Mouse (Mus musculus): ENCODE data around the gene Slc17a7. TPM values are rescaled to one million over a fixed set of nuclear protein-coding genes. Genes with fewer than 3 reads are reported as not detected.

Gene Slc17a7
- polyA plus RNA-seq, 1 experiment from 2014 or later, result 0.42 TPM

GRCm38 (mm10) chr7:45198435-45198834 lies 34.7 kb downstream of the Slc17a7 start:
- peak; percentile 62; the same call in 1 of the 2 replicates for ATAC-seq (ENCODE audit: low FRiP score)
- H3K27ac ChIP-seq, result no peak overlapping the region
- no peak overlapping the region for H3K4me2 ChIP-seq
- no peaks in the 10 kb centered on the region for H3K9me3 ChIP-seq
- H3K4me3 ChIP-seq, result no peak overlapping the region
- WGBS, result 14% methylated on average over 5 of the region's 5 CpGs
- no peaks in the 10 kb centered on the region for H3K36me3 ChIP-seq
- H3K9ac ChIP-seq, result no peak overlapping the region
- H3K4me1 ChIP-seq (replicated peaks), result peaks cover 5% of the 10 kb centered on the region; the same call in 1 of the 2 replicates
- H3K27me3 ChIP-seq, result peaks cover 26% of the 10 kb centered on the region

GRCm38 (mm10) chr7:45198961-45199360 lies 35.2 kb downstream of the Slc17a7 start:
- Histone ChIP-seq H3K27ac (no peak overlapping the region), H3K4me2 (no peak overlapping the region), H3K9ac (0 out of 2 replicates have a peak overlapping the region, but pooled peaks have one; percentile 6), H3K9me3 (no peaks in the 10 kb centered on the region), H3K36me3 (no peaks in the 10 kb centered on the region), H3K4me3 (no peak overlapping the region), H3K4me1 (replicated peaks) (peaks cover 6% of the 10 kb centered on the region; the same call in 1 of the 2 replicates), H3K27me3 (peaks cover 27% of the 10 kb centered on the region)
- no peak for ATAC-seq (ENCODE audit: low FRiP score)
- 83% methylated on average over 11 of the region's 11 CpGs for WGBS

- Histone ChIP-seq H3K9me3 (no peaks in the 10 kb centered on the region), H3K9ac (no peak overlapping the region), H3K4me2 (no peak overlapping the region), H3K27ac (no peak overlapping the region), H3K27me3 (peaks cover 13% of the 10 kb centered on the region), H3K4me1 (replicated peaks) (peaks cover 10% of the 10 kb centered on the region; the same call in 1 of the 2 replicates), H3K36me3 (no peaks in the 10 kb centered on the region), H3K4me3 (no peak overlapping the region)
- no peak for ATAC-seq (ENCODE audit: low FRiP score)
- WGBS, result 67% methylated on average over 10 of the region's 10 CpGs
Measured at GRCm38 (mm10) chr7:45202654-45203053, 38.9 kb downstream of the Slc17a7 start.

GRCm38 (mm10) chr7:45204380-45205143 lies 40.8 kb downstream of the Slc17a7 start, which contains the start of gene Ccdc155:
Gene Ccdc155, minus strand, starts transcription at chr7:45204892.
- H3K4me1 ChIP-seq (replicated peaks), result peaks cover 5% of the 10 kb centered on the region; the same call in 1 of the 2 replicates
- peak within 1 kb of the TSS; percentile 47 for H3K4me3 ChIP-seq
- peak within 1 kb of the TSS; percentile 88 for H3K27ac ChIP-seq
- H3K4me2 ChIP-seq, result peak within 1 kb of the TSS; percentile 62
- H3K9ac ChIP-seq, result peak within 1 kb of the TSS; percentile 69
- H3K9me3 ChIP-seq, result no peaks in the 10 kb centered on the region
- peak; percentile 97 for ATAC-seq (ENCODE audit: low FRiP score)
- H3K36me3 ChIP-seq, result no peaks in the 10 kb centered on the region
- H3K27me3 ChIP-seq, result peaks cover 20% of the 10 kb centered on the region
- WGBS, result 8% methylated on average over 44 of the region's 44 CpGs

DNA sequence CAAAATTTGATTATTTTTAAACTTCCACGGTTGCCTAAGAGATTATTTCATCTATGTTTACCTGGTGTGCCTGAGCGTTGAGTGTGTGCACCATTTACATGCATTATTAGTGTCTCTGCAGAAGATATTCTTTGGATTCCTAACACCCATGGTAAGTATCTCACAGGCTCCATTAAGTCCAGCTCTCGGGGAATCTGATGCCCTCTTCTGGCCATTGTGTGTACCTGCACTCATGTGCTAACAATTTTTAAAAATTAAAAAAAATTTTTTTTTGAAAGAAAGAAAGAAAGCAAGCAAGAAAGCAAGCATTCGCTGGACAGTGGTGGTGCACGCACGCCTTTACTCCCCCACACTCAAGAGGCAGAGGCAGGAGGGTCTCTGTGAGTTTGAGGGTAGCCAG lies 44.5 kb downstream of the Slc17a7 start:
- 82% methylated on average over 6 of the region's 6 CpGs for WGBS
- no peak overlapping the region for H3K4me2 ChIP-seq
- no peaks in the 10 kb centered on the region for H3K9me3 ChIP-seq
- H3K27ac ChIP-seq, result no peak overlapping the region
- H3K36me3 ChIP-seq, result no peaks in the 10 kb centered on the region
- peaks cover 44% of the 10 kb centered on the region for H3K27me3 ChIP-seq
- no peak overlapping the region for H3K9ac ChIP-seq
- no peak overlapping the region for H3K4me3 ChIP-seq
- no peak for ATAC-seq (ENCODE audit: low FRiP score)
- H3K4me1 ChIP-seq (replicated peaks), result peaks cover 5% of the 10 kb centered on the region; the same call in 1 of the 2 replicates

DNA sequence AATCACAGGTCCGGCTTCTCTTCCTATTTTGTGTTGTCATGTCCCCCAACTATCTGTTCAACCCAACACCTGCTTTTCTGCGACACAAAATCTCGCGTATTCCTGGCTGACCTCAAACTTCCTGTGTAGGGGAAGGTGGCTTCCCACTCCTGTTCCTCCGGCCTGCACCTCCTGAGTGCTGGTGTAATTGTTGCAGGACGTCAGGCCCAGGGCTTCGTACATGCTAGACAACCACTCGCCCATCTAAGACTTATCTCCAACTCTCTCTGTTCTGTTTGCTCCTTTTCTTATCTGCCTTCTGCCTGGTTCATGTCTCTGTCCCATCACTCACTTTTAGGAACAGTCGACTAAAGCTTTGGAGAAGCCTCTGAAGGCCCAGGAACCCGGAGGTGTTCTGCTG lies 47.3 kb downstream of the Slc17a7 start:
- Histone ChIP-seq H3K27ac (no peak overlapping the region), H3K36me3 (no peaks in the 10 kb centered on the region), H3K4me3 (no peak overlapping the region), H3K4me2 (no peak overlapping the region), H3K9ac (no peak overlapping the region), H3K27me3 (peaks cover 43% of the 10 kb centered on the region), H3K9me3 (no peaks in the 10 kb centered on the region), H3K4me1 (replicated peaks) (peaks cover 6% of the 10 kb centered on the region)
- WGBS, result 80% methylated on average over 10 of the region's 10 CpGs
- no peak for ATAC-seq (ENCODE audit: low FRiP score)

DNA sequence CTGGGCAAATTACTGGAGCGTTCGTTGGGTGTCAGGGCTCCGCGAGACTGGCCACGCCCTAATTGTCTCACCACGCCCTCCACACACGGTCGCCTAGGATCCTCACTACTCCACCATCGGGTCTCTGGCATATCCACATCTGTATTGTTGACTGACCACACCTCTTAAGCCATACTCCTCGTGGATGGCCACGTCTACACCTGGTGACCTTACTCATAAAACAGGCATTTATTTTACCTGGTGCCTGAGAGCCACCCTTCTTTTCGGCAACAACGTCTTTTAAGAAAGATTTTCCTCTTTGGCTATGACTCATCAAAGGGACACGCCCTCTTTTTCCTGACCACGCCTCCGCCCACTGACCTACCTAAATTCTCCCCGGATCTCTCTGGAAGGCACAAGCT lies 48.1 kb downstream of the Slc17a7 start, which contains the start of gene Dkkl1:
Dkkl1 (minus strand) TSS at position 297 of the 401 bp plus-strand sequence.
- Histone ChIP-seq H3K27ac (no peak within 1 kb of the TSS), H3K27me3 (peaks cover 41% of the 10 kb centered on the region), H3K9me3 (no peaks in the 10 kb centered on the region), H3K4me2 (peak within 1 kb of the TSS; percentile 21; the same call in 1 of the 2 replicates), H3K36me3 (no peaks in the 10 kb centered on the region), H3K4me1 (replicated peaks) (peaks cover 14% of the 10 kb centered on the region), H3K4me3 (0 out of 2 replicates have a peak within 1 kb of the TSS, but pooled peaks have one; percentile 5), H3K9ac (no peak within 1 kb of the TSS)
- ATAC-seq (ENCODE audit: low FRiP score), result no peak
- WGBS, result 6% methylated on average over 17 of the region's 17 CpGs

- Histone ChIP-seq H3K4me3 (no peak overlapping the region), H3K27me3 (peaks cover 41% of the 10 kb centered on the region), H3K4me1 (replicated peaks) (peaks cover 19% of the 10 kb centered on the region), H3K27ac (no peak overlapping the region), H3K9ac (no peak overlapping the region), H3K36me3 (no peaks in the 10 kb centered on the region), H3K4me2 (no peak overlapping the region), H3K9me3 (no peaks in the 10 kb centered on the region)
- 74% methylated on average over 7 of the region's 7 CpGs for WGBS
- no peak for ATAC-seq (ENCODE audit: low FRiP score)
Measured at GRCm38 (mm10) chr7:45212356-45212755, 48.6 kb downstream of the Slc17a7 start.

- no peak for ATAC-seq (ENCODE audit: low FRiP score)
- Histone ChIP-seq H3K9me3 (no peaks in the 10 kb centered on the region), H3K4me2 (no peak overlapping the region), H3K9ac (no peak overlapping the region), H3K27me3 (peaks cover 41% of the 10 kb centered on the region), H3K4me1 (replicated peaks) (peaks cover 31% of the 10 kb centered on the region), H3K36me3 (no peaks in the 10 kb centered on the region), H3K4me3 (no peak overlapping the region), H3K27ac (no peak overlapping the region)
- WGBS, result 60% methylated on average over 5 of the region's 5 CpGs
Measured at GRCm38 (mm10) chr7:45213708-45214107, 50.0 kb downstream of the Slc17a7 start.

DNA sequence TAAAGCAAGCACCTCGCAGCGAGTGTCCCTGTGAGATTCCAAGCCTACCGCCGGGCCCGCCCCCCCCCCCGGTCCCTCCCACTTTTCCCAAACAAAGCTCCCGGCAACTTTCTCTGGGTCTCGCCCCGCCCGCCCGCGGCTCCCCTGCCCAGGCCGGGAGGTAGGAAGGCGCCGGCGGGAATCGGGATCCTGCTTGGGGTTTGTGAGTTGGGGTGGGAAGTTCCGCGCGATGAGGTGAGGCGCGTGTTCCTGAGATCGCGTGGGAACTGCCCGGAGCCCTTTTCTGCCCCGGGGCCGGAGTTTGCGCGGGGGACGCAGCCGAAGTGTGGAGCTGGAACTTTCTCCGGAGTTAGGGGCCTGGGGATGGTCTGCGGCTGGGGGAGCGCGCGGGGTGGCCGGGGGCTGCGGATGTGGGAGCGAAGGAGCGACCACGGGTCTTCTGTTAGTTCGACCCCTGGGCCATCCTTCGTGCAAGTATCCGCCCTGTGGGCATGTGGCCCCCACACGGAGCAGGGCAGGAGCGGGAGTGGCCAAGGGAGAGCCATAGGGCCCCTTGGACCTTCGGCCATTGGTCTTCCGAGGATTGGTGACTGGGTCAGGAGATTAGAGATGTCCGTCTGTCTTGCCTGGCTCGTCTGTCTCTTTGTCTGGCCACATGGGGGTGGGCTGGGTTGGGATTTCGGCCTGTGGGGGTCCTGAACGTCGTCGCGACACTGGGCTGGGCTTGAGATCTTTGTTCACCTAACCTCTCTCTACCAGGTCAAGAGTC lies 52.1 kb downstream of the Slc17a7 start, which contains the start of gene Tead2:
Tead2 (plus strand) TSS at position 81 of the 769 bp plus-strand sequence.
- H3K9ac ChIP-seq, result peak within 1 kb of the TSS; percentile 84
- H3K27me3 ChIP-seq, result peaks cover 21% of the 10 kb centered on the region
- peaks cover 7% of the 10 kb centered on the region for H3K36me3 ChIP-seq
- ATAC-seq (ENCODE audit: low FRiP score), result peak; percentile 67
- peak within 1 kb of the TSS; percentile 55 for H3K4me3 ChIP-seq
- H3K4me2 ChIP-seq, result peak within 1 kb of the TSS; percentile 72
- WGBS, result under 1% methylated on average over 55 of the region's 55 CpGs
- H3K4me1 ChIP-seq (replicated peaks), result peaks cover 38% of the 10 kb centered on the region
- H3K9me3 ChIP-seq, result no peaks in the 10 kb centered on the region
- H3K27ac ChIP-seq, result peak within 1 kb of the TSS; percentile 86

GRCm38 (mm10) chr7:45216442-45217183 lies 52.9 kb downstream of the Slc17a7 start:
- peak; percentile 72 for ATAC-seq (ENCODE audit: low FRiP score)
- peaks cover 14% of the 10 kb centered on the region for H3K27me3 ChIP-seq
- peak overlapping the region; percentile 84 for H3K9ac ChIP-seq
- H3K36me3 ChIP-seq, result peaks cover 10% of the 10 kb centered on the region
- peak overlapping the region; percentile 86 for H3K27ac ChIP-seq
- under 1% methylated on average over 13 of the region's 13 CpGs for WGBS
- H3K4me1 ChIP-seq (replicated peaks), result peaks cover 42% of the 10 kb centered on the region
- no peaks in the 10 kb centered on the region for H3K9me3 ChIP-seq
- H3K4me3 ChIP-seq, result peak overlapping the region; percentile 55
- H3K4me2 ChIP-seq, result peak overlapping the region; percentile 72

All from hindbrain, embryonic 13.5 days (tissue).